ENCODE assay signal across 25 mouse cellular contexts in genomic region chr2:34984885-34985284, GRCm38 (mm10). TPM values are rescaled to one million over a fixed set of nuclear protein-coding genes. Genes with fewer than 3 reads are reported as not detected.
"Had no signal": no experiment of that assay in that cellular context is flagged by ENCODE, and none has a peak within 500 bp of the region (broad histone marks: within the 10 kb centered on the region; RNA-seq: fewer than 3 reads in every experiment).

No protein-coding gene starts in this region.

- DNase-seq: cerebellum, adult 9-10 months; cerebellum, adult 9-11 months; cerebellum, postnatal 10 days; cerebellum, postnatal 14 days; cerebellum, postnatal 25 days; cerebellum, postnatal 36 days; embryo, embryonic 11 days; forebrain, postnatal 0 days; gastrocnemius, adult 2 months; gastrocnemius, postnatal 10 days; gastrocnemius, postnatal 14 days; gastrocnemius, postnatal 25 days; gastrocnemius, postnatal 36 days; heart, adult 11 months; heart, adult 18-20 months had no signal

- H3K9me3 ChIP-seq: embryonic facial prominence, embryonic 10.5 days; embryonic facial prominence, embryonic 12.5 days; embryonic facial prominence, embryonic 13.5 days; embryonic facial prominence, embryonic 15.5 days; forebrain, embryonic 10.5 days; forebrain, embryonic 12.5 days; forebrain, embryonic 13.5 days; forebrain, embryonic 15.5 days; heart, embryonic 10.5 days had no signal

- H3K27me3 ChIP-seq: embryonic facial prominence, embryonic 12.5 days; embryonic facial prominence, embryonic 13.5 days; embryonic facial prominence, embryonic 15.5 days; forebrain, embryonic 12.5 days; forebrain, embryonic 13.5 days; forebrain, embryonic 15.5 days had no signal

- H3K4me2 ChIP-seq: embryonic facial prominence, embryonic 12.5 days; embryonic facial prominence, embryonic 13.5 days; embryonic facial prominence, embryonic 15.5 days; forebrain, embryonic 12.5 days; forebrain, embryonic 13.5 days; forebrain, embryonic 15.5 days had no signal

- H3K9ac ChIP-seq: embryonic facial prominence, embryonic 12.5 days; embryonic facial prominence, embryonic 13.5 days; embryonic facial prominence, embryonic 15.5 days; forebrain, embryonic 12.5 days; forebrain, embryonic 13.5 days; forebrain, embryonic 15.5 days; forebrain, postnatal 0 days had no signal

- H3K36me3 ChIP-seq: embryonic facial prominence, embryonic 10.5 days; embryonic facial prominence, embryonic 12.5 days; embryonic facial prominence, embryonic 13.5 days; embryonic facial prominence, embryonic 15.5 days; forebrain, embryonic 10.5 days; forebrain, embryonic 12.5 days; forebrain, embryonic 15.5 days; heart, embryonic 10.5 days had no signal

- H3K4me3 ChIP-seq: embryonic facial prominence, embryonic 10.5 days; embryonic facial prominence, embryonic 12.5 days; embryonic facial prominence, embryonic 13.5 days; embryonic facial prominence, embryonic 15.5 days; erythroblast, embryonic 14.5 days; forebrain, embryonic 10.5 days; forebrain, embryonic 12.5 days; forebrain, embryonic 13.5 days; forebrain, embryonic 15.5 days; gastrocnemius, adult 2 months; heart, embryonic 10.5 days had no signal

- H3K27ac ChIP-seq: embryonic facial prominence, embryonic 10.5 days; embryonic facial prominence, embryonic 12.5 days; embryonic facial prominence, embryonic 13.5 days; embryonic facial prominence, embryonic 15.5 days; forebrain, embryonic 10.5 days; forebrain, embryonic 12.5 days; forebrain, embryonic 13.5 days; forebrain, embryonic 15.5 days; gastrocnemius, adult 2 months; heart, embryonic 10.5 days had no signal

RNA-seq across cellular contexts. Expression of gene Traf1, which starts 23.3 kb away (rescaled TPM):
- polyA plus RNA-seq: erythroblast, embryonic 14.5 days had no signal
